Comparison of ENCODE assay signal across 11 mouse cellular contexts in the genomic region with DNA sequence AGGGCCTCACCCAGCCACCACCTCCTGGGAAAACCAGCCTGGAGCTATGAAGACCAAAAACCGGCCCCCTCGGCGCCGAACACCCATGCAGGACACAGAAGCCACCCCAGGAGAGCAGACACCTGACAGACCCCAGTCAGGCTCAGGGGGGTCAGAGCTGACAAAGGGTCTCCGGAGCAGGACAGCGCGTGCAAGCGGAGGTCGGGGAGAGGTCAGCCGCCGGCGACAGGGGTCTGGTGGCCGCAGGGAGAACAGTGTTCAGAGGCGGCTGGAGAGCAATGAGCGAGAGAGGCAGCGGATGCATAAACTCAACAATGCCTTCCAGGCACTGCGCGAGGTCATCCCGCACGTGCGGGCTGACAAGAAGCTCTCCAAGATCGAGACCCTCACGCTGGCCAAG. TPM values are rescaled to one million over a fixed set of nuclear protein-coding genes. Genes with fewer than 3 reads are reported as not detected.
DNase-seq lines count a peak whose midpoint lies in the region; ATAC-seq and TF ChIP-seq lines count a peak whose summit lies in the region.
"Had no signal": no experiment of that assay in that cellular context is flagged by ENCODE, and none has a peak within 500 bp of the region (broad histone marks: within the 10 kb centered on the region; RNA-seq: fewer than 3 reads in every experiment).

No protein-coding gene starts in this region.

- H3K4me2 ChIP-seq in heart, embryonic 11.5 days = peak overlapping the region; percentile 69
- H3K4me2 ChIP-seq in midbrain, embryonic 11.5 days = no peak overlapping the region
- no peak overlapping the region for H3K4me2 ChIP-seq in midbrain, embryonic 15.5 days
- H3K4me2 ChIP-seq in neural tube, embryonic 11.5 days (ENCODE audit: low read depth) = no peak overlapping the region

- H3K79me2 ChIP-seq in heart, adult 2 months (replicated peaks; ENCODE audit: control insufficient read depth, insufficient read depth, low read length) = no peaks in the 10 kb centered on the region

- ATAC-seq in heart, embryonic 11.5 days (replicated peaks; ENCODE audit: insufficient number of reproducible peaks, low FRiP score, low TSS enrichment) = no peak
- ATAC-seq in midbrain, embryonic 11.5 days (ENCODE audit: low FRiP score) = peak; percentile 25; the same call in 1 of the 2 replicates
- ATAC-seq in midbrain, embryonic 15.5 days (replicated peaks) = no peak
- no peak for ATAC-seq in neural tube, embryonic 11.5 days (ENCODE audit: insufficient read depth, low FRiP score, low TSS enrichment)

- peaks cover 23% of the 10 kb centered on the region for H3K4me1 ChIP-seq in heart, embryonic 11.5 days (ENCODE audit: control insufficient read depth, insufficient read depth, low read length)
- H3K4me1 ChIP-seq in heart, adult 2 months (ENCODE audit: control insufficient read depth, insufficient read depth, low read length) = peaks cover 2% of the 10 kb centered on the region
- H3K4me1 ChIP-seq in midbrain, embryonic 11.5 days (ENCODE audit: control insufficient read depth, insufficient read depth, low read length) = peaks cover 9% of the 10 kb centered on the region
- H3K4me1 ChIP-seq in midbrain, embryonic 15.5 days = peaks cover 6% of the 10 kb centered on the region
- peaks cover 7% of the 10 kb centered on the region for H3K4me1 ChIP-seq in neural tube, embryonic 11.5 days (ENCODE audit: control insufficient read depth, insufficient read depth, low read length)

- no peaks in the 10 kb centered on the region for H3K27me3 ChIP-seq in heart, embryonic 11.5 days (ENCODE audit: control insufficient read depth, insufficient read depth, low read length)
- H3K27me3 ChIP-seq in heart, adult 2 months (ENCODE audit: control insufficient read depth, insufficient read depth, low read length) = no peaks in the 10 kb centered on the region
- no peaks in the 10 kb centered on the region for H3K27me3 ChIP-seq in midbrain, embryonic 11.5 days (ENCODE audit: control insufficient read depth, insufficient read depth, low read length)
- no peaks in the 10 kb centered on the region for H3K27me3 ChIP-seq in midbrain, embryonic 15.5 days (replicated peaks)
- no peaks in the 10 kb centered on the region for H3K27me3 ChIP-seq in neural tube, embryonic 11.5 days (ENCODE audit: control insufficient read depth, insufficient read depth, low read length)

- H3K9ac ChIP-seq in heart, embryonic 11.5 days (ENCODE audit: low read depth, low read length) = no peak overlapping the region; the same call in 1 of the 2 replicates
- no peak overlapping the region for H3K9ac ChIP-seq in heart, adult 2 months (ENCODE audit: low read depth, low read length)
- H3K9ac ChIP-seq in midbrain, embryonic 11.5 days (ENCODE audit: low read length) = no peak overlapping the region
- H3K9ac ChIP-seq in midbrain, embryonic 15.5 days = no peak overlapping the region
- no peak overlapping the region for H3K9ac ChIP-seq in neural tube, embryonic 11.5 days (ENCODE audit: low read length)

- no peak for TF ChIP-seq CTCF in heart, adult 2 months (IDR thresholded peaks at IDR 0.05)

- intact Hi-C loops in heart, adult 2 months (cut with DNase I) = no loop called here

- TF ChIP-seq POLR2A in heart, adult 2 months (IDR thresholded peaks at IDR 0.05; ENCODE audit: insufficient read depth, low read depth, low read length) = no peak

- TF ChIP-seq EP300 in heart, adult 2 months (IDR thresholded peaks at IDR 0.05; ENCODE audit: insufficient read depth, low read depth, low read length) = no peak

- no peak for DNase-seq in heart, adult 2 months
- peak; percentile 82 for DNase-seq in midbrain, embryonic 11.5 days (ENCODE audit: low spot score, missing footprints)
- peak; percentile 51 for DNase-seq in embryo, embryonic 9.5 days (ENCODE audit: extremely low spot score)
- DNase-seq in neural tube, embryonic 11.5 days (ENCODE audit: low spot score) = peak; percentile 47
- no peak for DNase-seq in layer of hippocampus, adult 8-10 months (ENCODE audit: low spot score in 2 of 2)
- DNase-seq in adrenal gland, postnatal 14 days = no peak
- DNase-seq: cerebellum, adult 8-10 months; gastrocnemius, postnatal 36 days; kidney, postnatal 10 days had no signal

- H3K4me3 ChIP-seq in heart, embryonic 11.5 days (ENCODE audit: low read depth, low read length) = no peak overlapping the region
- no peak overlapping the region for H3K4me3 ChIP-seq in heart, adult 2 months
- no peak overlapping the region for H3K4me3 ChIP-seq in midbrain, embryonic 11.5 days (ENCODE audit: low read depth, low read length)
- H3K4me3 ChIP-seq in midbrain, embryonic 15.5 days = no peak overlapping the region
- no peak overlapping the region for H3K4me3 ChIP-seq in neural tube, embryonic 11.5 days (ENCODE audit: low read depth, low read length)

- no peaks in the 10 kb centered on the region for H3K9me3 ChIP-seq in heart, embryonic 11.5 days (replicated peaks; ENCODE audit: control insufficient read depth, low read length)
- no peaks in the 10 kb centered on the region for H3K9me3 ChIP-seq in midbrain, embryonic 11.5 days (ENCODE audit: control insufficient read depth, low read length)
- H3K9me3 ChIP-seq in midbrain, embryonic 15.5 days = no peaks in the 10 kb centered on the region
- no peaks in the 10 kb centered on the region for H3K9me3 ChIP-seq in neural tube, embryonic 11.5 days (ENCODE audit: control insufficient read depth, low read length)

- H3K27ac ChIP-seq in heart, embryonic 11.5 days (ENCODE audit: low read depth, low read length) = no peak overlapping the region
- no peak overlapping the region for H3K27ac ChIP-seq in heart, adult 2 months
- H3K27ac ChIP-seq in midbrain, embryonic 11.5 days (ENCODE audit: low read depth, low read length) = no peak overlapping the region
- H3K27ac ChIP-seq in midbrain, embryonic 15.5 days = no peak overlapping the region
- H3K27ac ChIP-seq in neural tube, embryonic 11.5 days (ENCODE audit: low read depth, low read length) = no peak overlapping the region

- WGBS in heart, embryonic 11.5 days (ENCODE audit: insufficient replicate concordance) = 39% methylated on average over 23 of the region's 23 CpGs
- WGBS in heart, adult 2 months = 68% methylated on average over 23 of the region's 23 CpGs
- 55% methylated on average over 23 of the region's 23 CpGs for WGBS in midbrain, embryonic 11.5 days
- 48% methylated on average over 23 of the region's 23 CpGs for WGBS in midbrain, embryonic 15.5 days
- 28% methylated on average over 23 of the region's 23 CpGs for WGBS in neural tube, embryonic 11.5 days

- H3K36me3 ChIP-seq in heart, embryonic 11.5 days (ENCODE audit: control insufficient read depth, insufficient read depth, low read length) = no peaks in the 10 kb centered on the region; the same call in 1 of the 2 replicates
- H3K36me3 ChIP-seq in heart, adult 2 months (ENCODE audit: control insufficient read depth, insufficient read depth, low read length) = no peaks in the 10 kb centered on the region
- H3K36me3 ChIP-seq in midbrain, embryonic 11.5 days (ENCODE audit: control insufficient read depth, insufficient read depth, low read length) = no peaks in the 10 kb centered on the region
- H3K36me3 ChIP-seq in midbrain, embryonic 15.5 days (replicated peaks) = peaks cover 5% of the 10 kb centered on the region; the same call in 1 of the 2 replicates
- no peaks in the 10 kb centered on the region for H3K36me3 ChIP-seq in neural tube, embryonic 11.5 days (ENCODE audit: control insufficient read depth, insufficient read depth, low read length)

RNA-seq across cellular contexts. Expression of a gene that starts 0.9 kb away (rescaled TPM):
- polyA plus RNA-seq in heart, embryonic 11.5 days (2014; fragmentation: Nextera tagmentation; extraction: Ambion mirVana) = 0.63 and 0.79 TPM in 2 replicates
- total RNA-seq in heart, adult 2 months (2021) = not detected
- 0.08 and 0.12 TPM in 2 replicates for polyA plus RNA-seq in heart, adult 2 months (2012; rRNA removed)
- not detected in 2 replicates for polyA plus RNA-seq in midbrain, embryonic 11.5 days (2014; fragmentation: Nextera tagmentation; extraction: Ambion mirVana)
- polyA plus RNA-seq in midbrain, embryonic 15.5 days (2015; fragmentation: Nextera tagmentation; extraction: Ambion mirVana) = 0.05 and 0.06 TPM in 2 replicates
- 0.08 TPM in 1 of 2 replicates, not detected in the other for polyA plus RNA-seq in neural tube, embryonic 11.5 days (2014; fragmentation: Nextera tagmentation; extraction: Ambion mirVana)
- under 1 TPM; 0.12 to 0.45 (median 0.23) TPM for total RNA-seq in layer of hippocampus, adult 8-10 months (2022)
- 0.63 and 1.1 TPM in 2 replicates for total RNA-seq in adrenal gland, postnatal 14 days (2021)
- total RNA-seq: gastrocnemius, postnatal 36 days had no signal

RNA-seq across cellular contexts. Expression of a gene that starts 32.4 kb away (rescaled TPM):
- polyA plus RNA-seq in heart, embryonic 11.5 days (2014; fragmentation: Nextera tagmentation; extraction: Ambion mirVana) = 12.1 and 13.2 TPM in 2 replicates
- 10 to 100 TPM; 24.2 to 27.6 TPM for total RNA-seq in heart, adult 2 months (2021)
- polyA plus RNA-seq in heart, adult 2 months (2012; rRNA removed) = 33.7 and 34.9 TPM in 2 replicates
- polyA plus RNA-seq in midbrain, embryonic 11.5 days (2014; fragmentation: Nextera tagmentation; extraction: Ambion mirVana) = 13.1 TPM in 2 replicates
- 53.6 and 56.0 TPM in 2 replicates for polyA plus RNA-seq in midbrain, embryonic 15.5 days (2015; fragmentation: Nextera tagmentation; extraction: Ambion mirVana)
- polyA plus RNA-seq in neural tube, embryonic 11.5 days (2014; fragmentation: Nextera tagmentation; extraction: Ambion mirVana) = 18.4 and 18.6 TPM in 2 replicates
- total RNA-seq in layer of hippocampus, adult 8-10 months (2022) = 100 to 1,000 TPM; 103 to 120 (median 109) TPM
- total RNA-seq in adrenal gland, postnatal 14 days (2021) = 79.1 and 89.2 TPM in 2 replicates

RNA-seq across cellular contexts. Expression of a gene that starts 53.2 kb away (rescaled TPM):
- 108 and 110 TPM in 2 replicates for polyA plus RNA-seq in heart, embryonic 11.5 days (2014; fragmentation: Nextera tagmentation; extraction: Ambion mirVana)
- total RNA-seq in heart, adult 2 months (2021) = 100 to 1,000 TPM; 129 to 152 TPM
- polyA plus RNA-seq in heart, adult 2 months (2012; rRNA removed) = 240 and 258 TPM in 2 replicates
- polyA plus RNA-seq in midbrain, embryonic 11.5 days (2014; fragmentation: Nextera tagmentation; extraction: Ambion mirVana) = 123 and 130 TPM in 2 replicates
- polyA plus RNA-seq in midbrain, embryonic 15.5 days (2015; fragmentation: Nextera tagmentation; extraction: Ambion mirVana) = 108 and 113 TPM in 2 replicates
- 119 and 121 TPM in 2 replicates for polyA plus RNA-seq in neural tube, embryonic 11.5 days (2014; fragmentation: Nextera tagmentation; extraction: Ambion mirVana)
- total RNA-seq in layer of hippocampus, adult 8-10 months (2022) = 10 to 100 TPM; 55.7 to 78.1 (median 67.5) TPM
- total RNA-seq in adrenal gland, postnatal 14 days (2021) = 123 and 128 TPM in 2 replicates

Comparison
In these comparisons a context has a peak if more than half of its experiments do, and no peak if none do; other contexts are left out.
1. DNase-seq: peak in midbrain, embryonic 11.5 days (single experiment), embryo, embryonic 9.5 days (single experiment) and neural tube, embryonic 11.5 days (single experiment); none in heart, adult 2 months (0 of 2), layer of hippocampus, adult 8-10 months (0 of 2) and adrenal gland, postnatal 14 days (single experiment).